Mouse (Mus musculus): ENCODE measurements around the gene Fstl4.
A peak's percentile ranks its signal among the peaks of the same experiment; 100 is the strongest.
"Not testable (repeated sequence)": the region's sequence is repeated elsewhere in the genome, so short reads cannot be mapped to it uniquely, and the experiment has no call there.

Gene Fstl4

GRCm38 (mm10) chr11:53136371-53136770 lies 371.9 kb downstream of the Fstl4 start:
- DNase-seq (ENCODE audit: low spot score) = no peak

- no peak for DNase-seq (ENCODE audit: low spot score)
Observed at GRCm38 (mm10) chr11:53137381-53137780, 372.9 kb downstream of the Fstl4 start.

- no peak for DNase-seq (ENCODE audit: low spot score)
Observed at GRCm38 (mm10) chr11:53138212-53138611, 373.8 kb downstream of the Fstl4 start.

GRCm38 (mm10) chr11:53139666-53140065 lies 375.2 kb downstream of the Fstl4 start:
- DNase-seq (ENCODE audit: low spot score) = no peak

- no peak for DNase-seq (ENCODE audit: low spot score)
Observed at GRCm38 (mm10) chr11:53140196-53140595, 375.8 kb downstream of the Fstl4 start.

GRCm38 (mm10) chr11:53140722-53141400 lies 376.4 kb downstream of the Fstl4 start:
- DNase-seq (ENCODE audit: low spot score) = no peak

- no peak for DNase-seq (ENCODE audit: low spot score)
Observed at GRCm38 (mm10) chr11:53143522-53143921, 379.1 kb downstream of the Fstl4 start.

GRCm38 (mm10) chr11:53144506-53144905 lies 380.1 kb downstream of the Fstl4 start:
- no peak for DNase-seq (ENCODE audit: low spot score)

GRCm38 (mm10) chr11:53146290-53146689 lies 381.9 kb downstream of the Fstl4 start:
- DNase-seq (ENCODE audit: low spot score) = peak; percentile 29

GRCm38 (mm10) chr11:53156463-53156862 lies 392.0 kb downstream of the Fstl4 start:
- DNase-seq (ENCODE audit: low spot score) = no peak

GRCm38 (mm10) chr11:53157621-53158259 lies 393.3 kb downstream of the Fstl4 start:
- no peak for DNase-seq (ENCODE audit: low spot score)

GRCm38 (mm10) chr11:53162385-53162784 lies 398.0 kb downstream of the Fstl4 start:
- no peak for DNase-seq (ENCODE audit: low spot score)

- DNase-seq (ENCODE audit: low spot score) = no peak
Observed at GRCm38 (mm10) chr11:53166478-53166877, 402.0 kb downstream of the Fstl4 start.

GRCm38 (mm10) chr11:53182177-53182852 lies 417.9 kb downstream of the Fstl4 start:
- no peak for DNase-seq (ENCODE audit: low spot score)

- no peak for DNase-seq (ENCODE audit: low spot score)
Observed at GRCm38 (mm10) chr11:53182858-53183257, 418.4 kb downstream of the Fstl4 start.

GRCm38 (mm10) chr11:53184046-53184445 lies 419.6 kb downstream of the Fstl4 start:
- DNase-seq (ENCODE audit: low spot score) = no peak

GRCm38 (mm10) chr11:53184698-53185097 lies 420.3 kb downstream of the Fstl4 start:
- DNase-seq (ENCODE audit: low spot score) = no peak

- no peak for DNase-seq (ENCODE audit: low spot score)
Observed at GRCm38 (mm10) chr11:53187427-53188140, 423.1 kb downstream of the Fstl4 start.

- not testable (repeated sequence) for DNase-seq (ENCODE audit: low spot score)
Observed at GRCm38 (mm10) chr11:53196551-53196950, 432.1 kb downstream of the Fstl4 start.

- no peak for DNase-seq (ENCODE audit: low spot score)
Observed at GRCm38 (mm10) chr11:53197111-53197510, 432.7 kb downstream of the Fstl4 start.

- DNase-seq (ENCODE audit: low spot score) = no peak
Observed at GRCm38 (mm10) chr11:53202459-53203250, 438.2 kb downstream of the Fstl4 start.

GRCm38 (mm10) chr11:53210876-53211275 lies 446.4 kb downstream of the Fstl4 start:
- no peak for DNase-seq (ENCODE audit: low spot score)

Measured in ovary, postnatal 14 days (tissue).